Mouse (Mus musculus) lung, embryonic 14.5 days (tissue): Measurements from ENCODE around the gene Adamts2. TPM values are rescaled to one million over a fixed set of nuclear protein-coding genes. Genes with fewer than 3 reads are reported as not detected.

ENCODE experiments used
- ATAC-seq: fragments of 200-750 bp; cut with Nextera tagmentation; 2 replicates; pipeline ENCODE4 v1.8.0; 2017; ENCODE audit warnings: mild to moderate bottlenecking, moderate TSS enrichment, moderate library complexity; ENCODE audit not compliant: insufficient read depth
- DNase-seq: peaks from one replicate; pipeline ENCODE4 v3.0.0-alpha.2; 2015
- H3K27ac ChIP-seq: fragments of 300-500 bp; sonication (generic); 2 replicates; pipeline ENCODE4 v1.5.1; 2014; ENCODE audit warnings: low read depth, mild to moderate bottlenecking, moderate library complexity
- H3K27me3 ChIP-seq: fragments of 300-500 bp; sonication (generic); 2 replicates; pipeline ENCODE4 v1.6.1; 2014; ENCODE audit warnings: low read length, control low read depth; ENCODE audit not compliant: insufficient read depth
- H3K36me3 ChIP-seq: fragments of 300-500 bp; sonication (generic); 2 replicates; pipeline ENCODE4 v1.6.1; 2014; ENCODE audit warnings: control low read depth; ENCODE audit not compliant: insufficient read depth
- H3K4me1 ChIP-seq: fragments of 300-500 bp; sonication (generic); 2 replicates; pipeline ENCODE4 v1.6.1; 2014; ENCODE audit warnings: antibody characterized with exemption, control low read depth; ENCODE audit not compliant: insufficient read depth
- H3K4me2 ChIP-seq: fragments of 300-500 bp; sonication (generic); 2 replicates; pipeline ENCODE4 v1.6.1; 2014; ENCODE audit warnings: mild to moderate bottlenecking
- H3K4me3 ChIP-seq: fragments of 300-500 bp; sonication (generic); 2 replicates; pipeline ENCODE4 v1.5.1; 2014; ENCODE audit warnings: low read depth, low read length
- H3K9ac ChIP-seq: fragments of 300-500 bp; sonication (generic); 2 replicates; pipeline ENCODE4 v1.6.1; 2014
- H3K9me3 ChIP-seq: fragments of 300-500 bp; sonication (generic); 2 replicates; pipeline ENCODE4 v1.6.1; 2016; ENCODE audit warnings: low read depth, low read length, control low read depth
- CTCF ChIP-seq: IDR thresholded peaks from 2 replicates; pipeline ENCODE4 v1.5.1; 2016; ENCODE audit warnings: antibody characterized with exemption, low read depth
- WGBS: fragments of 180-500 bp; shearing (Covaris S2); extraction: QIAGEN DNeasy Blood & Tissue Kit; methylation state at CpG from one replicate; pipeline ENCODE4 v1.1.7; 2014; 5-methylcytosine and 5-hydroxymethylcytosine counted together
- polyA plus RNA-seq: library from polyadenylated mRNA; unstranded; fragments of >200 nt; fragmentation: Nextera tagmentation; extraction: Ambion mirVana; gene quantifications from 2 replicates; pipeline ENCODE4 v1.2.1, GENCODE M21; 2014

The Adamts2 gene
- polyA plus RNA-seq, 1 experiment from 2014 or later = 10.9 TPM

GRCm38 (mm10) chr11:50746508-50746907 lies 144.6 kb downstream of the Adamts2 start:
- peak; percentile 49; the same call in 1 of the 2 replicates for ATAC-seq
- no peak overlapping the region for H3K4me3 ChIP-seq
- 0 out of 2 replicates have a peak, but pooled peaks cover 2% of the 10 kb centered on the region for H3K4me1 ChIP-seq
- 28% methylated on average over 2 of the region's 2 CpGs for WGBS
- no peaks in the 10 kb centered on the region for H3K36me3 ChIP-seq
- no peak overlapping the region for H3K9ac ChIP-seq
- no peak overlapping the region for H3K27ac ChIP-seq
- no peaks in the 10 kb centered on the region for H3K27me3 ChIP-seq
- DNase-seq = peak; percentile 61
- no peak overlapping the region for H3K4me2 ChIP-seq
- no peaks in the 10 kb centered on the region for H3K9me3 ChIP-seq
- TF ChIP-seq CTCF = no peak

GRCm38 (mm10) chr11:50750983-50751585 lies 149.2 kb downstream of the Adamts2 start:
- no peak for TF ChIP-seq CTCF

GRCm38 (mm10) chr11:50757741-50758140 lies 155.9 kb downstream of the Adamts2 start:
- Histone ChIP-seq H3K36me3 (no peaks in the 10 kb centered on the region), H3K4me2 (no peak overlapping the region), H3K9ac (no peak overlapping the region), H3K27ac (no peak overlapping the region), H3K4me3 (no peak overlapping the region), H3K27me3 (no peaks in the 10 kb centered on the region), H3K4me1 (no peaks in the 10 kb centered on the region), H3K9me3 (no peaks in the 10 kb centered on the region)
- WGBS = 44% methylated on average over 4 of the region's 4 CpGs
- ATAC-seq (no peak), DNase-seq (peak; percentile 23)
- TF ChIP-seq CTCF = peak; percentile 41

More at GRCm38 (mm10) chr11:50750983-50751585, 149.2 kb downstream of the Adamts2 start:
- Histone ChIP-seq H3K4me3 (no peak overlapping the region), H3K4me2 (no peak overlapping the region), H3K27me3 (no peaks in the 10 kb centered on the region), H3K4me1 (no peaks in the 10 kb centered on the region), H3K9ac (no peak overlapping the region), H3K27ac (no peak overlapping the region), H3K9me3 (no peaks in the 10 kb centered on the region), H3K36me3 (no peaks in the 10 kb centered on the region)
- DNase-seq (peak; percentile 36), ATAC-seq (no peak)
- 31% methylated on average over 7 of the region's 7 CpGs for WGBS

GRCm38 (mm10) chr11:50766461-50766860 lies 164.6 kb downstream of the Adamts2 start:
- Histone ChIP-seq H3K9me3 (no peaks in the 10 kb centered on the region), H3K4me1 (no peaks in the 10 kb centered on the region), H3K27me3 (no peaks in the 10 kb centered on the region), H3K9ac (no peak overlapping the region), H3K36me3 (no peaks in the 10 kb centered on the region), H3K4me2 (no peak overlapping the region), H3K4me3 (no peak overlapping the region), H3K27ac (no peak overlapping the region)
- 72% methylated on average over 7 of the region's 7 CpGs for WGBS
- no peak for ATAC-seq
- no peak for TF ChIP-seq CTCF
- no peak for DNase-seq

GRCm38 (mm10) chr11:50767039-50767438 lies 165.2 kb downstream of the Adamts2 start:
- Histone ChIP-seq H3K27ac (no peak overlapping the region), H3K9me3 (no peaks in the 10 kb centered on the region), H3K4me2 (no peak overlapping the region), H3K4me3 (no peak overlapping the region), H3K36me3 (no peaks in the 10 kb centered on the region), H3K9ac (no peak overlapping the region), H3K27me3 (no peaks in the 10 kb centered on the region), H3K4me1 (no peaks in the 10 kb centered on the region)
- TF ChIP-seq CTCF = peak; percentile 56
- no peak for ATAC-seq
- WGBS = 29% methylated on average over 4 of the region's 4 CpGs
- DNase-seq = peak; percentile 49

GRCm38 (mm10) chr11:50768995-50769749 lies 167.3 kb downstream of the Adamts2 start:
- Histone ChIP-seq H3K27ac (no peak overlapping the region; the same call in 1 of the 2 replicates), H3K9ac (no peak overlapping the region), H3K27me3 (no peaks in the 10 kb centered on the region), H3K4me3 (peak overlapping the region; percentile 23), H3K4me1 (no peaks in the 10 kb centered on the region), H3K4me2 (peak overlapping the region; percentile 56), H3K9me3 (no peaks in the 10 kb centered on the region), H3K36me3 (no peaks in the 10 kb centered on the region)
- DNase-seq = peak; percentile 97
- 9% methylated on average over 14 of the region's 14 CpGs for WGBS
- peak; percentile 94 for TF ChIP-seq CTCF
- peak; percentile 94 for ATAC-seq

GRCm38 (mm10) chr11:50771006-50771405 lies 169.1 kb downstream of the Adamts2 start:
- Histone ChIP-seq H3K9ac (no peak overlapping the region), H3K4me2 (no peak overlapping the region), H3K4me3 (no peak overlapping the region), H3K36me3 (no peaks in the 10 kb centered on the region), H3K27me3 (no peaks in the 10 kb centered on the region), H3K9me3 (no peaks in the 10 kb centered on the region), H3K27ac (no peak overlapping the region), H3K4me1 (no peaks in the 10 kb centered on the region)
- ATAC-seq (no peak), DNase-seq (no peak)
- no peak for TF ChIP-seq CTCF
- 94% methylated on average over 1 of the region's 1 CpGs for WGBS
